Mouse (Mus musculus) lung, adult 2 months (tissue): ENCODE results near the gene Pcmt1.

ENCODE experiments used
- CTCF ChIP-seq: fragments of 200-500 bp; IDR thresholded peaks from 2 replicates; pipeline ENCODE4 v1.5.1; 2011; ENCODE audit warnings: mild to moderate bottlenecking, low read length, control low read depth; ENCODE audit not compliant: insufficient read depth
- POLR2A ChIP-seq: fragments of 200-500 bp; IDR thresholded peaks from 2 replicates; pipeline ENCODE4 v1.6.1; 2011; ENCODE audit warnings: low read depth, mild to moderate bottlenecking, control low read depth, low read length, borderline replicate concordance; ENCODE audit errors: extremely low read depth

DNA sequence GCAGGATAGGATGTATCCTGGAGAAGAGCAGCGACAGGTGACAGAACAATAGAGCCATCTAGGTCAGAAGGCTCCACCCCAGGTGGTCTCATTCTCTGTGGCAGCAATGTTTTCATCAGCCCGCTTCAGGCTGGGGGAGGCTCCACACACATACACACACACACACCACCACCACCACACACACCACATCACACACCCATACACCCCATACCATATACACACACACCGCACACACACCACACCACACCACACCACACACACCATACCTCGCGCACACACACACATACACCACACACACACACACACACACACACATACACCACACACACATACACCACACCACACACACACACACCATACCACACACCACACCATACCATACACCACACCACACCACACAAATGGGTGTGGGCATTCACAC lies 61.1 kb downstream of the Pcmt1 start:
- TF ChIP-seq CTCF (no peak), POLR2A (no peak)
